Mouse (Mus musculus) ZHBTc4 (cell line): ENCODE measurements around the gene Mta2.

ENCODE experiments used
- DNase-seq: peaks from one replicate; pipeline ENCODE4 v3.0.0-alpha.2; 2011; ENCODE audit warnings: low read depth, low spot score

Gene Mta2

GRCm38 (mm10) chr19:8929224-8930088 is 12.2 kb upstream of the Mta2 start, which contains the start of the genes Rom1 and Eml3:
Gene Rom1, minus strand, starts transcription at chr19:8929356.
Gene Eml3, plus strand, starts transcription at chr19:8929552.
- DNase-seq: peak; percentile 93

- DNase-seq: no peak
These were observed 11.6 kb upstream of the Mta2 start for GRCm38 (mm10) chr19:8930117-8930516.

GRCm38 (mm10) chr19:8930771-8931170 is 10.9 kb upstream of the Mta2 start:
- DNase-seq: no peak

- no peak for DNase-seq
These were observed 4.9 kb upstream of the Mta2 start for GRCm38 (mm10) chr19:8936736-8937135.

GRCm38 (mm10) chr19:8940526-8941133 is 1.0 kb upstream of the Mta2 start:
- DNase-seq: peak; percentile 77

GRCm38 (mm10) chr19:8941136-8941514 is 550 bp upstream of the Mta2 start:
- DNase-seq: no peak

- DNase-seq: peak; percentile 63
These were observed 745 bp downstream of the Mta2 start for GRCm38 (mm10) chr19:8942276-8942964.

GRCm38 (mm10) chr19:8943047-8943446 is 1.4 kb downstream of the Mta2 start:
- no peak for DNase-seq

GRCm38 (mm10) chr19:8944062-8944461 is 2.4 kb downstream of the Mta2 start:
- DNase-seq: no peak

GRCm38 (mm10) chr19:8944750-8945149 is 3.1 kb downstream of the Mta2 start:
- DNase-seq: peak; percentile 93

- no peak for DNase-seq
These were observed 3.6 kb downstream of the Mta2 start for GRCm38 (mm10) chr19:8945251-8945650.

- no peak for DNase-seq
These were observed 5.3 kb downstream of the Mta2 start for GRCm38 (mm10) chr19:8946929-8947328.

GRCm38 (mm10) chr19:8950190-8950589 is 8.5 kb downstream of the Mta2 start:
- DNase-seq: no peak

- no peak for DNase-seq
These were observed 10.6 kb downstream of the Mta2 start for GRCm38 (mm10) chr19:8952241-8952640.

- DNase-seq: peak; percentile 98
These were observed 11.7 kb downstream of the Mta2 start, which contains the start of gene Tut1 for GRCm38 (mm10) chr19:8953135-8954039. Gene Tut1, plus strand, starts transcription at chr19:8953847.

- DNase-seq: no peak
These were observed 12.5 kb downstream of the Mta2 start for GRCm38 (mm10) chr19:8954171-8954570.

GRCm38 (mm10) chr19:8962256-8962655 is 20.6 kb downstream of the Mta2 start:
- no peak for DNase-seq

- no peak for DNase-seq
These were observed 23.4 kb downstream of the Mta2 start for GRCm38 (mm10) chr19:8965075-8965474.

- DNase-seq: no peak
These were observed 24.1 kb downstream of the Mta2 start for GRCm38 (mm10) chr19:8965771-8966170.

- no peak for DNase-seq
These were observed 24.5 kb downstream of the Mta2 start for GRCm38 (mm10) chr19:8966198-8966589.
